Mouse (Mus musculus) MEL (cell line): Measurements from ENCODE around the gene Map3k20. TPM values are rescaled to one million over a fixed set of nuclear protein-coding genes. Genes with fewer than 3 reads are reported as not detected.

Experiments used
- DNase-seq: peaks from one replicate; pipeline ENCODE4 v3.0.0; 2011; ENCODE audit warnings: low read depth, low spot score
- H3K27ac ChIP-seq: 2 replicates; pipeline ENCODE4 v1.5.1; 2012; ENCODE audit warnings: low read depth, mild to moderate bottlenecking, control low read depth, low read length, moderate library complexity; ENCODE audit not compliant: control insufficient read depth
- H3K27me3 ChIP-seq, 2 experiments: fragments of 150-350 bp in 1 of 2; sonication (generic) in 1 of 2; 2 replicates each; pipeline ENCODE4 v1.6.1; 2012; ENCODE audit warnings: low read length in 2 of 2, mild to moderate bottlenecking in 2 of 2, improper control_type of control experiment in 1 of 2, moderate library complexity in 1 of 2; ENCODE audit not compliant: insufficient read depth in 2 of 2, control insufficient read depth in 1 of 2
- H3K36me3 ChIP-seq, 2 experiments: 2 replicates each; pipeline ENCODE4 v1.6.1; 2012 to 2014; ENCODE audit warnings: low read length in 2 of 2, improper control_type of control experiment in 1 of 2, inconsistent platforms in 1 of 2, mild to moderate bottlenecking in 1 of 2; ENCODE audit not compliant: insufficient read depth in 2 of 2, control insufficient read depth in 1 of 2
- H3K4me1 ChIP-seq, 2 experiments: fragments of 150-350 bp in 1 of 2; sonication (generic) in 1 of 2; 2 replicates each; pipeline ENCODE4 v1.6.1; 2012; ENCODE audit warnings: low read length in 2 of 2, improper control_type of control experiment in 1 of 2, mild to moderate bottlenecking in 1 of 2; ENCODE audit not compliant: insufficient read depth in 2 of 2, control insufficient read depth in 1 of 2
- H3K4me3 ChIP-seq, 2 experiments: fragments of 150-350 bp in 1 of 2; sonication (generic) in 1 of 2; 2 replicates each; pipeline ENCODE4 v1.5.1; 2012; ENCODE audit warnings: low read depth in 2 of 2, low read length in 2 of 2, mild to moderate bottlenecking in 2 of 2, moderate library complexity in 2 of 2, control low read depth in 1 of 2, improper control_type of control experiment in 1 of 2; ENCODE audit not compliant: control insufficient read depth in 1 of 2, insufficient read depth in 1 of 2
- H3K79me2 ChIP-seq: 2 replicates; pipeline ENCODE4 v1.6.1; 2012; ENCODE audit warnings: mild to moderate bottlenecking, low read length, moderate library complexity; ENCODE audit not compliant: control insufficient read depth, poor library complexity, insufficient read depth
- H3K9ac ChIP-seq: 2 replicates; pipeline ENCODE4 v1.6.1; 2012; ENCODE audit warnings: low read depth, mild to moderate bottlenecking, control low read depth, low read length, moderate library complexity; ENCODE audit not compliant: control insufficient read depth, poor library complexity, severe bottlenecking
- H3K9me3 ChIP-seq: fragments of 150-350 bp; sonication (generic); replicated peaks from 2 replicates; pipeline ENCODE4 v1.6.1; 2012; ENCODE audit warnings: mild to moderate bottlenecking, low read length, improper control_type of control experiment, moderate library complexity; ENCODE audit not compliant: insufficient read depth
- BHLHE40 ChIP-seq: IDR thresholded peaks from 2 replicates; pipeline ENCODE4 v1.6.1; 2012; ENCODE audit warnings: low read depth, mild to moderate bottlenecking, inconsistent platforms, low read length, improper control_type of control experiment, borderline replicate concordance
- CHD1 ChIP-seq: IDR thresholded peaks from 2 replicates; pipeline ENCODE4 v1.6.1; 2012; ENCODE audit warnings: low read depth, mild to moderate bottlenecking, inconsistent platforms, low read length, improper control_type of control experiment
- ELF1 ChIP-seq: IDR thresholded peaks from 2 replicates; pipeline ENCODE4 v1.6.1; 2014; ENCODE audit warnings: low read depth, mild to moderate bottlenecking, inconsistent platforms, low read length, improper control_type of control experiment, moderate library complexity
- EP300 ChIP-seq, 2 experiments: IDR thresholded peaks; 2 replicates each; pipeline ENCODE4 v1.6.1; 2011; ENCODE audit warnings: improper control_type of control experiment in 2 of 2, low read length in 2 of 2, low read depth in 1 of 2, mild to moderate bottlenecking in 1 of 2
- ETS1 ChIP-seq: IDR thresholded peaks from 2 replicates; pipeline ENCODE4 v1.6.1; 2012; ENCODE audit warnings: low read depth, mild to moderate bottlenecking, inconsistent platforms, low read length, improper control_type of control experiment, moderate library complexity
- GATA1 ChIP-seq: IDR thresholded peaks from 2 replicates; pipeline ENCODE4 v1.6.1; 2011; ENCODE audit warnings: low read depth, low read length, improper control_type of control experiment
- HCFC1 ChIP-seq: IDR thresholded peaks from 2 replicates; pipeline ENCODE4 v1.6.1; 2012; ENCODE audit warnings: low read depth, mild to moderate bottlenecking, inconsistent platforms, low read length, improper control_type of control experiment, moderate library complexity
- KAT2A ChIP-seq: conservative IDR thresholded peaks from 2 replicates; pipeline ENCODE4 v1.6.1; 2012; ENCODE audit warnings: low read depth, low read length, improper control_type of control experiment, inconsistent platforms
- MAZ ChIP-seq: IDR thresholded peaks from 2 replicates; pipeline ENCODE4 v1.6.1; 2012; ENCODE audit warnings: low read depth, mild to moderate bottlenecking, inconsistent platforms, low read length, improper control_type of control experiment
- MXI1 ChIP-seq: IDR thresholded peaks from 2 replicates; pipeline ENCODE4 v1.6.1; 2011; ENCODE audit warnings: mild to moderate bottlenecking, low read depth, low read length, improper control_type of control experiment
- MYC ChIP-seq: IDR thresholded peaks from 2 replicates; pipeline ENCODE4 v1.6.1; 2011; ENCODE audit warnings: low read depth, mild to moderate bottlenecking, low read length, improper control_type of control experiment, moderate library complexity
- NELFE ChIP-seq: IDR thresholded peaks from 2 replicates; pipeline ENCODE4 v1.6.1; 2011; ENCODE audit warnings: low read depth, low read length, improper control_type of control experiment
- POLR2A ChIP-seq, 2 experiments: IDR thresholded peaks; 2 replicates each; pipeline ENCODE4 v1.6.1; 2011 to 2012; ENCODE audit warnings: low read length in 2 of 2, mild to moderate bottlenecking in 2 of 2, control low read depth in 1 of 2, improper control_type of control experiment in 1 of 2, low read depth in 1 of 2, moderate library complexity in 1 of 2; ENCODE audit not compliant: control insufficient read depth in 1 of 2, insufficient read depth in 1 of 2, poor library complexity in 1 of 2
- POLR2AphosphoS5 ChIP-seq: IDR thresholded peaks from 2 replicates; pipeline ENCODE4 v1.6.1; 2012; ENCODE audit warnings: low read depth, borderline replicate concordance, mild to moderate bottlenecking, inconsistent platforms, low read length, moderate library complexity, mixed read lengths
- SIN3A ChIP-seq: IDR thresholded peaks from 2 replicates; pipeline ENCODE4 v1.6.1; 2012; ENCODE audit warnings: low read length, improper control_type of control experiment, inconsistent platforms
- TAL1 ChIP-seq: IDR thresholded peaks from 2 replicates; pipeline ENCODE4 v1.6.1; 2012; ENCODE audit warnings: mild to moderate bottlenecking, inconsistent platforms, low read length, moderate library complexity, mixed read lengths
- TBP ChIP-seq: IDR thresholded peaks from 2 replicates; pipeline ENCODE4 v1.8.0; 2011; ENCODE audit warnings: low read depth, low read length, improper control_type of control experiment
- USF2 ChIP-seq, 2 experiments: IDR thresholded peaks; 2 replicates each; pipeline ENCODE4 v1.6.1; 2011 to 2012; ENCODE audit warnings: improper control_type of control experiment in 2 of 2, low read length in 2 of 2, borderline replicate concordance in 1 of 2, inconsistent platforms in 1 of 2, low read depth in 1 of 2, mild to moderate bottlenecking in 1 of 2; ENCODE audit not compliant: insufficient read depth in 1 of 2
- ZKSCAN1 ChIP-seq: IDR thresholded peaks from 2 replicates; pipeline ENCODE4 v1.6.1; 2012; ENCODE audit warnings: low read depth, mild to moderate bottlenecking, inconsistent platforms, low read length, improper control_type of control experiment, moderate library complexity
- ZMIZ1 ChIP-seq: IDR thresholded peaks from 2 replicates; pipeline ENCODE4 v1.6.1; 2012; ENCODE audit warnings: low read depth, mild to moderate bottlenecking, inconsistent platforms, low read length, improper control_type of control experiment, moderate library complexity
- polyA plus RNA-seq, 2 experiments: library from polyadenylated mRNA; stranded (reverse) in 1 of 2; unstranded in 1 of 2; fragments of >175 nt in 1 of 2; fragments of >200 nt in 1 of 2; gene quantifications; 2 replicates each; pipeline versions ENCODE4 v1.2.1 to v1.2.4; 2012; ENCODE audit warnings: low replicate concordance in 2 of 2, low read depth in 1 of 2; ENCODE audit not compliant: insufficient read length in 2 of 2, insufficient read depth in 1 of 2, missing spikeins in 1 of 2
- total RNA-seq: library from RNA; depleted of rRNA; stranded (reverse); fragments of 300-350 nt; gene quantifications from 2 replicates; pipeline ENCODE4 v1.2.3, GENCODE M21; 2012; rRNA removed

The Map3k20 gene
- total and polyA plus RNA-seq, 3 experiments: 7.4 to 9.6 TPM; not detected in 1

DNA sequence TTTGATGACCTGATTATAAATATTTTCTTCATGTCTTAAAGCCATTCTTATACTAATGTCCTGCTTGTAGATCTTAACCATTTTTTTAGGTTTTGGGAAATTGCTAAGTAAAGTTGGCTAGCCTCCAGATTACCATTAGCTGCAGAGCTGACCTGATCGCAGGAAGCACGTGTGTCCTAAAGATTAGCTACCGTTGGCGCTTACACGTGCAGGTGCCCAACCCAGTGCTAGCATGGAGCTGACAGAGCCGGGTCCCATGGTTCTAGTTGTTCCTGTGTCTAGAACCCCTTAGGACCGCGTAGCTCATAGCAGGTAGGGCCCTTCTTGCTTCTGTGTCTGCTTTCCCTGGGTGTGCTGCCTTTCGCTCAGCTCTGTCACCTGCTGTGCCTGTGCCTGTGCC, 194.4 kb downstream of the Map3k20 start:
- Histone ChIP-seq H3K27ac (no peak overlapping the region), H3K9me3 (no peaks in the 10 kb centered on the region), H3K79me2 (peaks cover 38% of the 10 kb centered on the region), H3K9ac (no peak overlapping the region), H3K27me3 (no peaks in the 10 kb centered on the region), H3K36me3 (peaks cover 19 to 37% of the 10 kb centered on the region in 2 experiments), H3K4me1 (peaks cover 0 to 22% of the 10 kb centered on the region in 2 experiments; a peak in 3 of 4 replicates), H3K4me3 (no peak overlapping the region)
- TF ChIP-seq EP300 (IDR thresholded peaks at IDR 0.05; ENCODE audit: low read depth in 1 of 2, low read length in 2 of 2) (peak in 1 of 2 experiments; percentile 34; a peak in 1 of 4 replicates), ELF1 (no peak), NELFE (no peak), KAT2A (no peak), CHD1 (no peak), USF2 (IDR thresholded peaks at IDR 0.05; ENCODE audit: borderline replicate concordance in 1 of 2, insufficient read depth in 1 of 2, low read depth in 1 of 2, low read length in 2 of 2) (no peak), BHLHE40 (peak; percentile 67; the same call in 1 of the 2 replicates), MXI1 (peak; percentile 52), TBP (no peak), ZMIZ1 (no peak), HCFC1 (no peak), SIN3A (peak; percentile 10; the same call in 1 of the 2 replicates), POLR2AphosphoS5 (no peak), TAL1 (peak; percentile 53), ETS1 (no peak), MAZ (no peak)
- DNase-seq: peak; percentile 24

DNA sequence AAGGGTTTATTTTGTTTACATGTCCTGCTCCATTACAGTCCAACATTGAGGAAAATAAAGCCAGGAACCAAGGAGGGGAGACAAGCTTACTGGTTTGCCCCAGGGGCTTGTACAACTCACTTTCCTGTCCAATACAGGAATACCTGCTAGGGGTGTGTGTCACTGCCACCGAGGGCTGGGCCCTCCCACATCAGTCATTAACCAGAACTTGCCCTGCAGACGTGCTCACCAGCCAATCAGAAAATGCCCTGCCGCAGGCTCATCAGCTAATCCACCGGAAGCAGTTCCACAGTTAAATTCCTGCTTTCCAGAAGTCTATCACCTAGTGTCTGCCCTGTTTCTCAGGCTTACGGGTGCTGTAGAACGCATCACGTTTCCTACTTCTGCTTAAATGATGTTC, 206.2 kb downstream of the Map3k20 start:
- Histone ChIP-seq H3K4me3 (no peak overlapping the region), H3K4me1 (no peaks in the 10 kb centered on the region), H3K9ac (no peak overlapping the region), H3K27ac (no peak overlapping the region), H3K27me3 (peaks cover 3 to 6% of the 10 kb centered on the region in 2 experiments; a peak in 3 of 4 replicates), H3K79me2 (no peaks in the 10 kb centered on the region)
- no peak for DNase-seq
- TF ChIP-seq NELFE: no peak
- no peak for TF ChIP-seq POLR2A (IDR thresholded peaks at IDR 0.05; ENCODE audit: control insufficient read depth in 1 of 2, insufficient read depth in 1 of 2, low read depth in 1 of 2, low read length in 2 of 2, poor library complexity in 1 of 2)
- no peak for TF ChIP-seq ZKSCAN1
- no peak for TF ChIP-seq GATA1
- TF ChIP-seq MYC: no peak
- TF ChIP-seq, all 39 proteins: peak for 0
- Histone ChIP-seq H3K9me3 (no peaks in the 10 kb centered on the region), H3K36me3 (no peaks in the 10 kb centered on the region; a peak in 1 of 4 replicates)

Other genes with a start within 250 kb of the Map3k20 start
- 95.5 and 97.2 TPM in 2 replicates for gene Cdca7, start 190.5 kb downstream of the Map3k20 start, total RNA-seq
- 100 to 1,000 TPM; 123 to 175 TPM for gene Cdca7, start 190.5 kb downstream of the Map3k20 start, polyA plus RNA-seq